Mouse (Mus musculus) midbrain, embryonic 10.5 days (tissue): ENCODE results near the gene 1810062G17Rik. TPM values are rescaled to one million over a fixed set of nuclear protein-coding genes. Genes with fewer than 3 reads are reported as not detected.

Source experiments
- DNase-seq: peaks from one replicate; pipeline ENCODE4 v3.0.0-alpha.2; 2017; ENCODE audit warnings: low spot score
- H3K27ac ChIP-seq: fragments of 300-500 bp; sonication (generic); replicated peaks from 2 replicates; pipeline ENCODE4 v1.5.1; 2016; ENCODE audit warnings: mild to moderate bottlenecking
- H3K27me3 ChIP-seq: fragments of 300-500 bp; sonication (generic); 2 replicates; pipeline ENCODE4 v1.6.1; 2016; ENCODE audit warnings: low read depth, mild to moderate bottlenecking; ENCODE audit not compliant: poor library complexity, severe bottlenecking
- H3K36me3 ChIP-seq: fragments of 300-500 bp; sonication (generic); 2 replicates; pipeline ENCODE4 v1.6.1; 2016; ENCODE audit warnings: mild to moderate bottlenecking, moderate library complexity
- H3K4me1 ChIP-seq: fragments of 300-500 bp; sonication (generic); 2 replicates; pipeline ENCODE4 v1.6.1; 2016
- H3K4me3 ChIP-seq: fragments of 300-500 bp; sonication (generic); 2 replicates; pipeline ENCODE4 v1.5.1; 2016; ENCODE audit warnings: mild to moderate bottlenecking, moderate library complexity
- H3K9me3 ChIP-seq: fragments of 300-500 bp; sonication (generic); replicated peaks from 2 replicates; pipeline ENCODE4 v1.6.1; 2016; ENCODE audit warnings: mild to moderate bottlenecking
- WGBS: fragments of 180-500 bp; shearing (Covaris S2); methylation state at CpG from one replicate; pipeline ENCODE4 v1.1.7; 2016; 5-methylcytosine and 5-hydroxymethylcytosine counted together
- microRNA-seq: library from miRNA; unstranded; fragments of <30 nt; microRNA quantifications from one replicate; pipeline ENCODE4, GENCODE M21; 2017
- polyA plus RNA-seq: library from polyadenylated mRNA; unstranded; fragments of >200 nt; fragmentation: Nextera tagmentation; extraction: Ambion mirVana; gene quantifications from 2 replicates; pipeline ENCODE4 v1.2.1, GENCODE M21; 2016

1810062G17Rik gene
- polyA plus RNA-seq, 1 experiment from 2014 or later, result 0.73 TPM

DNA sequence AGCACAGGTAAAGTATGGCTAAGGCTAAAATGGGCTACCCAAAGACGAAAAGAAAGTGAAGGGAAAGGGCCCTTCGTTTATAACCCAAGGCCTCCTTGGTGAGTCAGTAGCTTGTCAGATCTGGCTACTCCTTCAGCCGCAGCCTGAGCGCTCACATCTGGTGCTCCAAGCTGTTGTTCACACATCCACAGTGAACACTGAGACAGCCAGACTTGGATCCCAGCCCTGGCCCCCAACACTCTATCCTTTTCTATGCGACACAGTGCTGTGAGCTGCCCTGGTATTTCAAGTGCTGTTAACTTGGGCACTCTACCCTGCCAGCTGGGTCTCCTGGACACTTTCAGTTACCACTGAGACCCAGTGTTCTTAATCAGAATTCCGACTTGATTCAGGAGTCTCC lies 54.6 kb downstream of the 1810062G17Rik start:
- Histone ChIP-seq H3K27ac (no peak overlapping the region), H3K36me3 (no peaks in the 10 kb centered on the region), H3K9me3 (no peaks in the 10 kb centered on the region), H3K4me3 (no peak overlapping the region), H3K4me1 (peaks cover 15% of the 10 kb centered on the region), H3K27me3 (peaks cover 22% of the 10 kb centered on the region)
- WGBS, result 89% methylated on average over 6 of the region's 6 CpGs
- no peak for DNase-seq

- no peak for DNase-seq
- H3K36me3 ChIP-seq, result no peaks in the 10 kb centered on the region
- 67% methylated on average over 5 of the region's 5 CpGs for WGBS
- H3K27me3 ChIP-seq, result peaks cover 22% of the 10 kb centered on the region
- H3K4me1 ChIP-seq, result peaks cover 15% of the 10 kb centered on the region
- H3K4me3 ChIP-seq, result no peak overlapping the region
- H3K27ac ChIP-seq, result no peak overlapping the region
- H3K9me3 ChIP-seq, result no peaks in the 10 kb centered on the region
These were observed 55.0 kb downstream of the 1810062G17Rik start for GRCm38 (mm10) chr3:36530781-36531180.

DNA sequence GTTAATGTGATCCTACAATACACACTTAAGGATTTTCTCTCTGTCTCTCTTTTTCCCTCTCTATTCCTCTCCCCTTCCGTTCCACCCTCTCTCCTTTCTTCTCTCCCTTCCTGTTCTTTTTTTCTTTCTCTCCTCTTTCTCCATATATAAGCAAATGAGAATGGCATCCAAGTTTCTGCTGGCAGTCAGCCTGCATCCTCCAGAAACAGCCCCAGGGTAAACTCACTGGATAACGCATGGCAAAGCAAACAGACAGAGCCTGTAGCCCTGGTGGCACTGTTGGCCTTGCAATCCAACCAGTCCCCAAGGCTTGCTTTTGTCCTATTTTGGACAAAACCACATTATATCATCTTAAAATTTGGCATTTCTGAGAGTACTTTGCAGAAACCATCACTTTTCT lies 55.5 kb downstream of the 1810062G17Rik start:
- 47% methylated on average over 2 of the region's 2 CpGs for WGBS
- Histone ChIP-seq H3K27me3 (peaks cover 22% of the 10 kb centered on the region), H3K36me3 (no peaks in the 10 kb centered on the region), H3K4me1 (peaks cover 15% of the 10 kb centered on the region), H3K9me3 (no peaks in the 10 kb centered on the region), H3K27ac (no peak overlapping the region), H3K4me3 (no peak overlapping the region)
- no peak for DNase-seq

Small RNA genes lying within 50 kb of the gene (microRNA-seq; reads per million reads assigned to microRNA genes)
- gene Mir7009, result not detected

Other genes starting within 250 kb of the 1810062G17Rik start
- gene Anxa5, start within 50 bp of the 1810062G17Rik start, polyA plus RNA-seq, result 106 and 116 TPM in 2 replicates
- gene Gm11549, start 45.9 kb downstream of the 1810062G17Rik start, polyA plus RNA-seq, result 0.67 and 1.2 TPM in 2 replicates
- gene Exosc9, start 76.7 kb downstream of the 1810062G17Rik start, polyA plus RNA-seq, result 108 and 113 TPM in 2 replicates
- 255 and 262 TPM in 2 replicates for gene Ccna2, start 96.2 kb downstream of the 1810062G17Rik start, polyA plus RNA-seq
- gene Bbs7, start 137.5 kb downstream of the 1810062G17Rik start, polyA plus RNA-seq, result 20.6 and 22.1 TPM in 2 replicates
- 4.2 and 4.9 TPM in 2 replicates for gene Trpc3, start 214.2 kb downstream of the 1810062G17Rik start, polyA plus RNA-seq